Mouse (Mus musculus): ENCODE results near the gene Rars.
"Not testable (repeated sequence)": the region's sequence is repeated elsewhere in the genome, so short reads cannot be mapped to it uniquely, and the experiment has no call there.

Rars gene

DNA sequence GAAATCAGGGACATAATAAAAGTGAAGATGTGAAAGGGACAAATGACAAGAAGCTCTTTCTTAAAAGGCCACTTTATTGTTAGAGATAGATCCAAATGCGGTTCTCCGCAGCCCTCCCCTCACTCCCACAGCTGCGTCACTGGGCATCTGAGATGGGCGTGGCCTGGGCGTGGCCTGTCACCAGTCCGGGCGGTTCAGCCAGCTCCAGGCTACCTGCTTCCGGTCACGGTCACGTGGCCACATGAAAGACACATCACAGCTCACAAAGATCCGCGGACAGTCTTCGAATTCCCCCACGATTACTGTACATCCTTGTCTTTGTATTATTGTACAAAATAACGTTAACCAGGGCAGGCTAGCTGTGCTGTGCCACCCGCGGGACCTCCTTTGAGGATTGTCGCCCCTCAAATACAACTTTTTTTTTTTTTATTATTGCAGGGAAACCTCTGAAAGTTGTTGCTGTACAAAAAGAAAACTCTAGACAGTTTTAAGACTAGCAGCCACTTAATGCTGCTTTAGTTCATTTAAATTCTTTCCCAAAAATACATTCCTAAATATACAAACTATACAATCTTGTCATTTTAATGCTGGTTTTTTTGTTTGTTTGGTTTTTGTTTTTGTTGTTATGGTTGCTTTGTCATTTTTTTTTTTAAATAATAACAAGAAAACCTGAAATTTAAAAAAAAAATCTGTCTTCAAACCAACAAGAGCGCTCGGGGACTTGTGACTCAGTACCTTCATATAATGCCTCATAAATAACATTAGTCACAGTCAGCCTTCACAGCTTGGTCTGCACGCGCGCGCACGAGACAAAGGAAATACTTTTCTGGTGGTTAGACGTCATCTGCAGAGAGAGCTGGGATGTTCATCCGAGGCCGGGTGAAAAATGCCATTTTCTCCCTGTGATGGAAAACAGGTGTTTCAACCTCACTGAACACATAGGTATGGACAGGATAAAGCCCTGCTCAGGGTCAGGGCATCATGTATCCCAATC, 4.3 kb upstream of the Rars start:
- in situ Hi-C loops (cut with MboI, MseI) = loop anchor here (25.0 kb wide), 1 partner anchor 1001 kb away; the partner anchor contains the start of gene Spdl1

GRCm38 (mm10) chr11:35837156-35838126, 3.1 kb upstream of the Rars start:
- in situ Hi-C loops (cut with MboI, MseI) = loop anchor here (25.0 kb wide), 1 partner anchor 1000 kb away; the partner anchor contains the start of gene Spdl1

- in situ Hi-C loops (cut with MboI, MseI) = loop anchor here (5.0 to 25.0 kb wide), 2 partner anchors 51 to 996 kb away; partner anchors contain the start of gene Spdl1
Observed at GRCm38 (mm10) chr11:35833270-35833669, 1.0 kb downstream of the Rars start.

DNA sequence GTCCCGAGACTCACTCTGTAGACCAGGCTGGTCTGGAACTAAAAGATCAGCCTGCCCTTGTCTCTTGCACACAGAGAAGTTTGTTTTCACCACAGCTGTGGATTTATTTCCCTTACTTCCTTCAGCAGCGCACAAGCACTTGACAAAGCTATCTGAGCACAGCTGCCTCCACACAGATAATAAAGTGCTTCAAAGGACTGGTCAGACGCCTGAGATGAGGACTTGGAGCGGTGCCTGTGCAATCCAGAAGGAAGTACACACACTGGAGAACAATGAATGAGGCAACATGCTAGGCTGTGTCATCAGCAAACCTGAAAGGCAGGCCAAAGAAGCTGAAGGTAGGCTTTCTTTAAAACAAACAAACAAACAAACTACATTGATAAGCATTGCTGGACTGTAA, 2.2 kb downstream of the Rars start:
- in situ Hi-C loops (cut with MboI, MseI) = loop anchor here (5.0 to 25.0 kb wide), 2 partner anchors 50 to 995 kb away; partner anchors contain the start of gene Spdl1

DNA sequence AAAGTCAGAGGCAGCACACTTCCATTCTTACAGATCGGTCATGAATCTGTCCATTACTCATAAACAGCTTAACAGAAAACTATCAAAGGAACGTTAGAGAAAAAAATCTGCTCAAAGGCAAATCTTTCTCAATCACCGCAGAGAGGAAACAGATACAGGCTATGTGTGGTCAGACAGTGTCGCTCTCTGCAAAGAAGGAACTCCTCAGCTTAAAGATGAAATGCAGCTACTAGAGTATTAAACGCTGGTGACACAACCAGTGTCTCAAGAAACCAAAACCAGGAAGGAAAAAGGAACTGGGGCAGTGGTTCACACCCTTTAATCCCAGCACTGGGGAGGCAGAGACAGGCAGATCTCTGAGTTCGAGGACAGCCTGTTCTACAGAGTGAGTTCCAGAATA, 6.6 kb downstream of the Rars start:
- in situ Hi-C loops (cut with MboI, MseI) = loop anchor here (25.0 kb wide), 1 partner anchor 990 kb away; the partner anchor contains the start of gene Spdl1

DNA sequence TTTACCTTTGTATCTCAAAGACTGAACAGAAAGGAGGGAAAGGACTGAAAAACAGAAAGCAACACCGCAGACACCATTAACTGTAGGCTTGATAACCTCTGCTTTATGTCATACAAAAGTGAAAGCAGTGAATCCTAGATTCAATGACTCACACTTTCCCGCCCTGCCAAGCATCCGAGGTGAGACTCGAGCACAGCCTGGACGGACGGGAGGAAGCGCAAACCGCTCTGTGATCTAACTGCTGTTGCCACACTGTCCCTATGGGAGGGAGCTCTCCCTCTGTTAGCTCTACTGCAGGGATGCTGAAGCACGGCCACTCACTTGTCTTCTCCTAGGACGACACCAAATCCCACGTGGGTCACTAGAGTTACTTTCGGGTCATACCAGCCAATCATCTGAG, 18.0 kb downstream of the Rars start:
- in situ Hi-C loops (cut with MboI, MseI) = loop anchor here (25.0 kb wide), 1 partner anchor 1304 kb away; no protein-coding TSS in a partner anchor

- in situ Hi-C loops (cut with MboI, MseI) = loop anchor here (25.0 kb wide), 1 partner anchor 1299 kb away; no protein-coding TSS in a partner anchor
Observed at GRCm38 (mm10) chr11:35811458-35811857, 22.8 kb downstream of the Rars start.

DNA sequence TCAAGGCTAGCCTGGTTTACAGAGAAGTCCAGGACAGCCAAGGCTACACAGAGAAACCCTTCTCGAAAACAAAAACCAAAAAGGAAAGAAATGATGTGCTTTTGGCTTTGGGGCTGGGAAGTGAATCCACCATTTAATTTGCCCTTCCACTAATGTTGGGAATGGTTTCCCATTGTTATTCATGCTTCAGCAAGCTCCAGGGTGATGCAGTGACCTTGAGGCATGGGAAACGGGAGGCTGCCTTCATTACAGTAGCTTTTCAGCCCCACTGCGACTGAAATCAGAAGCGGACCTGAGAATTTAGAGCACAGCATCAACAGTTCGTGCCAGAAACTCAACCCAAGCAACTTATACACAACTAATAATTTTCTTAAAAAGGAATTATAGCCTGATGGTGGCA, 33.0 kb downstream of the Rars start:
- in situ Hi-C loops (cut with MboI, MseI) = loop anchor here (25.0 kb wide), 1 partner anchor 1289 kb away; no protein-coding TSS in a partner anchor

- in situ Hi-C loops (cut with MboI, MseI) = no loop called here
Observed at GRCm38 (mm10) chr11:35798874-35799273, 35.4 kb downstream of the Rars start, which contains the start of gene Fbll1. TSS of gene Fbll1 (minus strand) at chr11:35798884.

DNA sequence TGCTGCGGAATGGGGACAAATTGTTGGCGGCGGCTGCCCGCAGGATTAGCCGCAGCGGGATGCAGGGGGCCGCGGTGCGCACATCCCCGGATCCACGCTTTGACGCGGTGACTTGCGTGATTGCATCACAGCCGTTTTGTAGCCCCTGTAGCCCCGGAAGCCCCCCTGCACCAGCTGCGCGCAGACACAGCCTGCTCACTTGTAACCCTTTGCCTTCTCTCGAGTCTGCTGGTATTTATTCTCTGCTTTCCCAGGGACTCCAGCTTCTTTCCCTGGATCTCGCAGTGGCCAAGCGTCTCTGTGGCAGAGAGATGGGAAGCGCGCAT, 35.8 kb downstream of the Rars start:
- in situ Hi-C loops (cut with MboI, MseI) = no loop called here

GRCm38 (mm10) chr11:35797751-35798494, 36.4 kb downstream of the Rars start:
- in situ Hi-C loops (cut with MboI, MseI) = no loop called here

DNA sequence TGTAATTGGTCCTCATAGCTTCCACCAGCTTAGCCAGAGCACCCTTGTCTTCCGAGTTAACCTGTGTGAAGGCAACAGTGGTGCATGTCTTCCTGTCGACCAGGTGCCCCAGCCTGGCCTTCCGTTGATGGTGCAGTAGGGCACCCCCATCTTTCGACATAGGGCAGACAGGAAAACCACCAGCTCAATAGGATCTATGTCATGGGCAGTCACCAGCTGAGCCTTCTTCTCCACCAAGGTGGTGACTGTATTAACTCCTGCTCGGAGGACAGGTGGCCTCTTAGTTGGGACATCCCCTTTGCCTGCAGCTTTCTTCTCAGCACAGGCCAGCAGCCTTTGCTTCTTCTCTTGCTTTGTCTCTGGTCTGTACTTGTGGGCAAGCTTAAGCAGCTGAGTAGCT, 41.5 kb downstream of the Rars start:
- in situ Hi-C loops (cut with MboI, MseI) = not testable (repeated sequence)

DNA sequence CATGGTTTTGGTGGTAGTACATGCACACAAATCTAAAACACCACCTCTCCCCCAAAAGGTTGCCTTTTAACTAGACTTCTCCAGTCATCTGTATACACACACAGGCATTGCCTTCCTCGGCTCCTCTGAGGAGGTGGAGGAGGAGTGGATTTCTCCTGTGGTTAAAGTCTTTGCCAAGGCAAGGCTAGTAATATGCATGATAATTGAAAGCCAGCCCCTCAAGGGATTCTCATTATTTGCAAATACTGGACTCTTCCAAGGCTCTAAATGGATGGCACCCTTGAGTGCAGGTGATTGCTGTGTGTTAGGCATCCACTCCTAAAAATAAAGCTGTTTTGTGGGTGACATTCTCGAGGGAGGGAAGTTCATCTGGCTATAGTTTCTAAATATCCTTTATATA, 45.9 kb downstream of the Rars start:
- in situ Hi-C loops (cut with MboI, MseI) = no loop called here

GRCm38 (mm10) chr11:35784537-35784936, 49.8 kb downstream of the Rars start:
- in situ Hi-C loops (cut with MboI, MseI) = loop anchor here (5.0 kb wide), 1 partner anchor 48 kb away; the partner anchor contains the start of gene Rars

GRCm38 (mm10) chr11:35784002-35784401, 50.3 kb downstream of the Rars start:
- in situ Hi-C loops (cut with MboI, MseI) = loop anchor here (5.0 kb wide), 1 partner anchor 48 kb away; the partner anchor contains the start of gene Rars

DNA sequence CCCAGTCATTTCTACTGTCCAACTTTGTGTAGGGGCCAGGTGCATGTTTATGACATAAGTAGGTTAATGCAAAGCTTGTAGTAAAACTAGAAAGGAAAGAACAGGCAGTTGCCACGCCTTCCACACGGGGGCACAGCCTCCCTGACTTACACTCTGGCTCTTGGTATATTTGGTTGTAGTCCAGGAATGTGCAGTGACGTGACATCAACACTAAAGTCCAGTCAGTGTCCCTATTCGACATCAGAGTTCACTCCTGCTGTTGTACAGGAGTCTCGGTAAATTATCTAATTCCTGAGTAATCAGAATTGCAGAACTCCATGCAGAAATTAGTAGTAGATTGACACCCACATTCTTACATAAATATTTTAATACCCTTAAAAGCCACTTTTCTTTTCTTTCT, 51.3 kb downstream of the Rars start:
- in situ Hi-C loops (cut with MboI, MseI) = loop anchor here (5.0 kb wide), 1 partner anchor 49 kb away; the partner anchor contains the start of gene Rars

DNA sequence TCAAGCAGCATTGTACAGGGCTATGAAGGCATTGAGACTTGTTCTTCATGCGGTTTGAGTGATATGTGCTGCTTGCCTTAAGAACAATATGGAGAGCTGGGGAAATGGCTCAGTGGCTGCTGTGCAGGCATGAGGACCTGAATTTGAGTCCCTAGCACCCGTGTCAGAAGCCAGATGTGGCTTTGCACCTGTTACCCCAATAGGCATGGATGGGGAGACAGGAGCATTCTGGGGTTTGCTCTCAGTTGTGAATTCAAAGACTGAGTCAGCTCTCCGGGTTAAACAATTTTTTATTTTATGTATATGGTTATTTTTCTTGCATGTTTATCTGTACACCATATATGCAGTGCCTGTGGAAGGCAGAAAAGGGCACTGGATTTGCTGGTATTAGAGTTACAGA, 51.9 kb downstream of the Rars start:
- in situ Hi-C loops (cut with MboI, MseI) = loop anchor here (5.0 kb wide), 1 partner anchor 50 kb away; the partner anchor contains the start of gene Rars

DNA sequence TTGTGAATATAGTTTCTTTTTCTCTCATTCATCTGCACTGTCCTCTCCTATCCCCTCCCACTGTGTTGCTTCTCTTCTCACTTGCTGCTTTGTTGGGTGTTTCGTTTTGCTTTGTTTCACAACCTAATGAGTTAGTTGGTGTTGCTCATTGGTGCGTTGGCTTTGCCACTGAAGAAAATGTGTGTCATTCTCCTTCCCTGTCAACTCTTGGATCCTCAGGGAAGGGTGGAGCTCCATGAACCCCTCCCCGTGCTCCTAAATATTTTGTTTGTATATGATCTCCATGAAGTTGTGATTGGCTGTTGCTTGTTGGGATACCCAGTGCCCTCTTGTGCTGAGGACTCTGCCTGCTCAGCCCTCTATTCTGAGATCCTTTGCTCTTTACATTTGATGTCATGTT, 54.0 kb downstream of the Rars start:
- in situ Hi-C loops (cut with MboI, MseI) = loop anchor here (5.0 kb wide), 1 partner anchor 52 kb away; the partner anchor contains the start of gene Rars

GRCm38 (mm10) chr11:35776452-35776851, 57.9 kb downstream of the Rars start:
- in situ Hi-C loops (cut with MboI, MseI) = no loop called here

- in situ Hi-C loops (cut with MboI, MseI) = no loop called here
Observed at GRCm38 (mm10) chr11:35775606-35776005, 58.7 kb downstream of the Rars start.
